Mouse (Mus musculus): Measurements from ENCODE around the gene Babam2. TPM values are rescaled to one million over a fixed set of nuclear protein-coding genes. Genes with fewer than 3 reads are reported as not detected.
A peak's percentile ranks its signal among the peaks of the same experiment; 100 is the strongest.

The Babam2 gene
- total and polyA plus RNA-seq, 3 experiments, result 25.2 to 32.9 (median 28.4) TPM

DNA sequence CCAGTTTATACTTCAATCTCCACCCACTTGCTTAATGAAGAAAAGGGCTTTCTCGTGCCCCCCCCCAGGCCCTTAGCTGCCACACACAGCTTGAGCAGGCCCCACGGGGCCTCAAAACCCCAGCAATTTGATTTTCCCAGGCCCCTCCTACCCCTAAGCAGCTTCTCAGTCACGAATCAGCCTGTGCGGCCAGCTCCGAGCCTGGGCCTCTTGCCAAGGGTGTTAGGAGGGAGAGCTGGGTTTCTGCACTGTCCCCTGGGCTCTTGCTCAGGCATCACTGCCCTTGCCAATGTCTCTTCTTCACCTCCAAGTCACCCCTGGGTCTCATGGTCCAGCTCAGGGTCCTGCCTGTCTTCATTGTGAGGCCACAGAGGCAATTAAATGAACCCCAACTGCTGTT is 405.0 kb downstream of the Babam2 start:
- Histone ChIP-seq H3K27ac (no peak overlapping the region), H3K4me1 (ENCODE audit: control insufficient read depth, insufficient read depth, low read length) (peaks cover 9% of the 10 kb centered on the region), H3K4me3 (no peak overlapping the region), H3K27me3 (ENCODE audit: control insufficient read depth, insufficient read depth, low read length) (no peaks in the 10 kb centered on the region), H3K9ac (ENCODE audit: low read depth, low read length) (no peak overlapping the region), H3K36me3 (ENCODE audit: control insufficient read depth, insufficient read depth, low read length) (no peaks in the 10 kb centered on the region), H3K79me2 (replicated peaks; ENCODE audit: control insufficient read depth, insufficient read depth, low read length) (no peaks in the 10 kb centered on the region)
- peak; percentile 77 to 80 for DNase-seq
- no peak for TF ChIP-seq CTCF (IDR thresholded peaks at IDR 0.05)
- no peak for TF ChIP-seq POLR2A (IDR thresholded peaks at IDR 0.05; ENCODE audit: insufficient read depth, low read depth, low read length)
- no peak for TF ChIP-seq EP300 (IDR thresholded peaks at IDR 0.05; ENCODE audit: insufficient read depth, low read depth, low read length)
- WGBS, result 24% methylated on average over 5 of the region's 5 CpGs
- intact Hi-C loops (cut with DNase I), result no loop called here

DNA sequence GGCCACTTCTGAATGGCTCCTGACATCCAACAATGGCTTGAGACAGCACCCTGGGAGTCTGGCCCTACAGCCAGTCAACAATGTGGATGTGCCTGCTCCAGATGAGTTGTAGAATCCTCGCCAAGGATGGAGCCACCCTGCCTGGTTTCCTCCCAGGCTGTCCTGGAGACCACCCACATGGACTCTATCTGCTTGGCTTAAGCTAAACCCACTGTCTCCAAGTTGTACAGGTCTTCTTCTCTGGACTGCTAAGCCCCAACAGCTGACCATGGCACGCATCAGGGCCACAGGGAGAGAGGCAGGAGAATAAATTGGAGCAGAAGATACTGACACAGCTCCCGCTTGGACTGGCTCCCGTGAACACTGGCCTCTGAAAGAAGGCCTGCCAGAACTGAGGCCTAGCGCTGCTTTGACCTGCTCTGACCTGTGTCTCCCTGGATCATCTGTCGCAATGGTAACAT is 405.5 kb downstream of the Babam2 start:
- WGBS, result 77% methylated on average over 6 of the region's 6 CpGs
- H3K27ac ChIP-seq, result no peak overlapping the region

DNA sequence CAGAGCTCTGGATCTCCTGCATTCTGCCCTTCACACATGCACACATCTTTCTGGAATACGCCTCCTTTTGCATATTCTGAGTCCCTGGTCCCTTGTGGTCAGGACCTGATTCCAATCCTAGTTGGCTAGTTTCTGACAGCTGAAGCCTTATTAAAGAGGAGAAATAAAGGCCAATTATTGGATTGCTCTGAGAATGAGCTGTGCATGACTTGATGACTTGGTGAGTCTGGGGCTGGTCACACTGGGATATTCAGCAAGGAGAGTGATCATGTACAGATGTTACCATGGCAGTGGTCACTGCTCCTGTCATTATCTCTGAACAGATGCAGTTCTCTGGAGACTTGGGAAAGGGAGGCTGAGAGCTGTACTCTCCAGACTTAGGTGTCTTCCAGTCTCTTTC is 406.1 kb downstream of the Babam2 start:
- Histone ChIP-seq H3K9ac (ENCODE audit: low read depth, low read length) (no peak overlapping the region), H3K27ac (no peak overlapping the region)

More for the DNA sequence above, 405.5 kb downstream of the Babam2 start:
- H3K79me2 ChIP-seq (replicated peaks; ENCODE audit: control insufficient read depth, insufficient read depth, low read length), result no peaks in the 10 kb centered on the region
- TF ChIP-seq EP300 (IDR thresholded peaks at IDR 0.05; ENCODE audit: insufficient read depth, low read depth, low read length), result no peak
- TF ChIP-seq CTCF (IDR thresholded peaks at IDR 0.05), result no peak
- TF ChIP-seq POLR2A (IDR thresholded peaks at IDR 0.05; ENCODE audit: insufficient read depth, low read depth, low read length), result no peak
- DNase-seq, result peak; percentile 69 to 73
- no peaks in the 10 kb centered on the region for H3K27me3 ChIP-seq (ENCODE audit: control insufficient read depth, insufficient read depth, low read length)
- H3K4me1 ChIP-seq (ENCODE audit: control insufficient read depth, insufficient read depth, low read length), result peaks cover 9% of the 10 kb centered on the region
- no peaks in the 10 kb centered on the region for H3K36me3 ChIP-seq (ENCODE audit: control insufficient read depth, insufficient read depth, low read length)
- no peak overlapping the region for H3K4me3 ChIP-seq
- intact Hi-C loops (cut with DNase I), result no loop called here
- no peak overlapping the region for H3K9ac ChIP-seq (ENCODE audit: low read depth, low read length)

DNA sequence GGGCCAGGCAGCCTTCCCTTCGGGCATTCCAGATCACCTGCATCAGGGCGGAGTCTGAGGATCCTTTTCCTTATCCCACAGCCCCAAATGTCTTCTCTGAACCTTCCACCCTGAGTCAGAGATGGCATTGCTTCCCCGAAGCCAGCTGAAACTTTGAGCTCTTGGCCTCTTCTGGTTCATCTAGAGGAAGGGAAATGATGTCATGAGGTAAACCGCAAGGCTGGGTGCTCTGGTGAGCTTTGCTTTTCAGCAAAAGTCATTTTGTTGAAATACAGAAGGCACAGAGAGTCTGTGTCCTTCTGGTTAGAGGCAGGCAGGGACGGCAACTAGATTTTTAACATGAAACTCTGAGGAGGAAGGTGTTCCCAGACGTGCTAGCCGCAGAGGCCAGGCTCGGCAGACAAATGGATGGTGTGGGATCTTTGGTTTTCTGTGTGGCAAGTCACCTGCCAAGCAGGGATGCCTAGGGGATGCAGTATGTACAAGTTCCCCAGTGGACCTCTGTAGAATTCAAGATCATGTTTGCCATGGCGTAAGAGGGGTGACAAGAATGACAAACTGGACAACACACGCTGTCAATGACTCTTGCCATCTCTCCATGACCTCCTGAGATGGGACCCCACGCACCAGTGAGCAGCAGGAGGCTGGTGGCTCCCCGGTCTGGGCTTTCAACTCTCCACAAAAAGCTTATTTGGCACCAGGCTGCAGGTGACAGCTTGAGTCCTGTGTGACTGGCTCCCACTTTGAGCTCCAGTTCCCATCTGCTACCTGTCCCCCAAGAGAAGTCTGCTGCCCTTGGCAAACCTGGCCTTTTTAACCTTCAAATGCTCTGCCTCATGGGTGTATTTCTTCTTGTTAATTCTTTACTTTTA is 406.9 kb downstream of the Babam2 start:
- H3K4me1 ChIP-seq (ENCODE audit: control insufficient read depth, insufficient read depth, low read length), result peaks cover 9% of the 10 kb centered on the region
- peak in 1 of 2 experiments; percentile 15 for DNase-seq
- H3K27ac ChIP-seq, result no peak overlapping the region
- TF ChIP-seq EP300 (IDR thresholded peaks at IDR 0.05; ENCODE audit: insufficient read depth, low read depth, low read length) (no peak), POLR2A (IDR thresholded peaks at IDR 0.05; ENCODE audit: insufficient read depth, low read depth, low read length) (no peak), CTCF (IDR thresholded peaks at IDR 0.05) (no peak)
- H3K79me2 ChIP-seq (replicated peaks; ENCODE audit: control insufficient read depth, insufficient read depth, low read length), result no peaks in the 10 kb centered on the region
- H3K27me3 ChIP-seq (ENCODE audit: control insufficient read depth, insufficient read depth, low read length), result no peaks in the 10 kb centered on the region
- no peaks in the 10 kb centered on the region for H3K36me3 ChIP-seq (ENCODE audit: control insufficient read depth, insufficient read depth, low read length)
- 81% methylated on average over 12 of the region's 12 CpGs for WGBS
- intact Hi-C loops (cut with DNase I), result no loop called here
- H3K4me3 ChIP-seq, result no peak overlapping the region
- H3K9ac ChIP-seq (ENCODE audit: low read depth, low read length), result no peak overlapping the region

More for the DNA sequence above, 406.1 kb downstream of the Babam2 start:
- no peaks in the 10 kb centered on the region for H3K27me3 ChIP-seq (ENCODE audit: control insufficient read depth, insufficient read depth, low read length)
- H3K4me3 ChIP-seq, result no peak overlapping the region
- DNase-seq, result no peak
- H3K4me1 ChIP-seq (ENCODE audit: control insufficient read depth, insufficient read depth, low read length), result peaks cover 9% of the 10 kb centered on the region
- no peaks in the 10 kb centered on the region for H3K79me2 ChIP-seq (replicated peaks; ENCODE audit: control insufficient read depth, insufficient read depth, low read length)
- TF ChIP-seq CTCF (IDR thresholded peaks at IDR 0.05) (no peak), POLR2A (IDR thresholded peaks at IDR 0.05; ENCODE audit: insufficient read depth, low read depth, low read length) (no peak), EP300 (IDR thresholded peaks at IDR 0.05; ENCODE audit: insufficient read depth, low read depth, low read length) (no peak)
- H3K36me3 ChIP-seq (ENCODE audit: control insufficient read depth, insufficient read depth, low read length), result no peaks in the 10 kb centered on the region
- intact Hi-C loops (cut with DNase I), result no loop called here
- WGBS, result 82% methylated on average over 1 of the region's 1 CpGs

DNA sequence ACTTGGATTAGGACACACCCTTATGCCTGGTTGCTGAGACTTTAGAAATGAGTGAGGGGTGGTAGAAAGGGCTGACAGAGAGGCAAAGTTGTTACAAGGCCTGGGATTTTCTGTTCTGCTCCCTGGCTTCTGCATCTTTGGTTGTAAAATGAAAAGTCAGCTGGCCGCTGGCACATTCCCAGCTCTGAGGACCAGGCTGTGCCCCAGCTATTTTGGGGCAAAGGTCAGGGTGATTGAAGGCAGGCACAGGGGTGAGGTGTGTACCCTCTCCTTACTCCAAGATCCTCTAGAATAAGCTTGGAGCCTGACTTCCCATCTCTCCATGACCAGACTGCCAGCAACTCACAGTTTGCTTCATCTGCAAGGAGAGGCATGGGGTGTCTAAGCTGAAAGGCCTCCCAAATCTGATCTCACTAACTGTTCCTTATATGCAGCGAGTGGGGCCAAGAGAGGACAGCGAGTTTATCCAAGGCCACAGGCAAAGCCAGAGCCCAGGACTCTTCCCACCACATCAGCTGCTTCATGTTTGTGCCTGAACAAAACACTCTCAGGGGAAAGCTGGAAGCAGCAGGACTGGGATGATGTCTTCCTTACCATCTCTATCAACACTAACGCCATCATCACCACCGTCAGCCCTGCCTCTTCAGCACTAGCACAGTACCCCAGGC is 409.1 kb downstream of the Babam2 start:
- H3K4me3 ChIP-seq, result no peak overlapping the region
- TF ChIP-seq EP300 (IDR thresholded peaks at IDR 0.05; ENCODE audit: insufficient read depth, low read depth, low read length) (0 out of 2 replicates have a peak, but pooled peaks have one; percentile 5), CTCF (IDR thresholded peaks at IDR 0.05) (no peak)
- H3K27ac ChIP-seq, result no peak overlapping the region
- no peaks in the 10 kb centered on the region for H3K79me2 ChIP-seq (replicated peaks; ENCODE audit: control insufficient read depth, insufficient read depth, low read length)
- no peaks in the 10 kb centered on the region for H3K27me3 ChIP-seq (ENCODE audit: control insufficient read depth, insufficient read depth, low read length)
- H3K36me3 ChIP-seq (ENCODE audit: control insufficient read depth, insufficient read depth, low read length), result no peaks in the 10 kb centered on the region
- H3K4me1 ChIP-seq (ENCODE audit: control insufficient read depth, insufficient read depth, low read length), result peaks cover 9% of the 10 kb centered on the region
- DNase-seq, result peak in 1 of 2 experiments; percentile 32
- 65% methylated on average over 5 of the region's 5 CpGs for WGBS
- intact Hi-C loops (cut with DNase I), result no loop called here
- H3K9ac ChIP-seq (ENCODE audit: low read depth, low read length), result no peak overlapping the region

DNA sequence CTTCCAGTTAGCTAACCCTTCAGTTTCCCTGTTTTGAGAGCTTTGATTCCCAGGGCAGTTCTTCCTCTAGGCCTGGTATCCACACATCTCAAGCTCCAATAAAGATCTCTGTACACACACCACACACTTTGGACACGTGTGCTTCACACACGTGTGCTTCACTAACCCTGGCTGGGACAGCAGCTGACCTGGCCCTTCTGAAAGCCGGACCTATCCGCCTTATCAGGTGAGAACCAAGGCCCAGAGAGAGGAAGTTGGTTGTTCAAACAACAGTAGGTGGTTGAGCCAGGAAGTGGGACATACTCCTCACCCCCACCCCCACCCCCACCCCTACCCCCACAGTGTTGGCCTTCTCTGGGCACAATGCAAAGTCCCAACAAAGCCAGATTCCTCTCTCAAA is 413.2 kb downstream of the Babam2 start:
- Histone ChIP-seq H3K4me3 (no peak overlapping the region), H3K4me1 (ENCODE audit: control insufficient read depth, insufficient read depth, low read length) (peaks cover 2% of the 10 kb centered on the region; the same call in 1 of the 2 replicates), H3K27me3 (ENCODE audit: control insufficient read depth, insufficient read depth, low read length) (no peaks in the 10 kb centered on the region), H3K9ac (ENCODE audit: low read depth, low read length) (no peak overlapping the region), H3K27ac (no peak overlapping the region), H3K36me3 (ENCODE audit: control insufficient read depth, insufficient read depth, low read length) (no peaks in the 10 kb centered on the region), H3K79me2 (replicated peaks; ENCODE audit: control insufficient read depth, insufficient read depth, low read length) (no peaks in the 10 kb centered on the region)
- no peak for TF ChIP-seq EP300 (IDR thresholded peaks at IDR 0.05; ENCODE audit: insufficient read depth, low read depth, low read length)
- TF ChIP-seq CTCF (IDR thresholded peaks at IDR 0.05), result no peak
- no peak for DNase-seq
- intact Hi-C loops (cut with DNase I), result no loop called here
- WGBS, result 69% methylated on average over 4 of the region's 4 CpGs
